In genomic region chrX:133853637-133854036, GRCm38 (mm10) we compare ENCODE assay signal across 23 mouse cellular contexts. TPM values are rescaled to one million over a fixed set of nuclear protein-coding genes. Genes with fewer than 3 reads are reported as not detected.
DNase-seq lines count a peak whose midpoint lies in the region; ATAC-seq and TF ChIP-seq lines count a peak whose summit lies in the region.
"Had no signal": no experiment of that assay in that cellular context is flagged by ENCODE, and none has a peak within 500 bp of the region (broad histone marks: within the 10 kb centered on the region; RNA-seq: fewer than 3 reads in every experiment).

No protein-coding gene starts in this region.

- H3K36me3 ChIP-seq in lung, postnatal 0 days (ENCODE audit: insufficient read depth, low read length), result no peaks in the 10 kb centered on the region
- no peaks in the 10 kb centered on the region for H3K36me3 ChIP-seq in limb, embryonic 11.5 days (ENCODE audit: control insufficient read depth, insufficient read depth, low read length)
- H3K36me3 ChIP-seq in hindbrain, postnatal 0 days (ENCODE audit: insufficient read depth, low read length), result no peaks in the 10 kb centered on the region
- H3K36me3 ChIP-seq: forebrain, embryonic 10.5 days; heart, embryonic 10.5 days; heart, embryonic 15.5 days; hindbrain, embryonic 13.5 days had no signal

- intact Hi-C loops in gastrocnemius, adult 2 months (cut with DNase I), result no loop called here

- no peak for TF ChIP-seq EP300 in lung, postnatal 0 days (IDR thresholded peaks at IDR 0.05)

- peak overlapping the region; percentile 38; the same call in 1 of the 2 replicates for H3K27ac ChIP-seq in gastrocnemius, adult 2 months
- no peak overlapping the region for H3K27ac ChIP-seq in lung, postnatal 0 days (ENCODE audit: low read length)
- H3K27ac ChIP-seq in limb, embryonic 11.5 days (replicated peaks; ENCODE audit: low read depth, low read length), result 0 out of 2 replicates have a peak overlapping the region, but pooled peaks have one; percentile 36
- no peak overlapping the region for H3K27ac ChIP-seq in hindbrain, postnatal 0 days
- H3K27ac ChIP-seq: forebrain, embryonic 10.5 days; heart, embryonic 10.5 days; heart, embryonic 15.5 days; hindbrain, embryonic 13.5 days had no signal

- H3K4me1 ChIP-seq in lung, postnatal 0 days (ENCODE audit: insufficient read depth, low read depth, low read length), result no peaks in the 10 kb centered on the region
- H3K4me1 ChIP-seq in lung, adult 2 months (ENCODE audit: control insufficient read depth, insufficient read depth, low read length), result no peaks in the 10 kb centered on the region
- H3K4me1 ChIP-seq in limb, embryonic 11.5 days (ENCODE audit: control insufficient read depth, insufficient read depth, low read length), result no peaks in the 10 kb centered on the region
- H3K4me1 ChIP-seq in hindbrain, postnatal 0 days (ENCODE audit: insufficient read depth, low read length), result no peaks in the 10 kb centered on the region
- H3K4me1 ChIP-seq: forebrain, embryonic 10.5 days; heart, embryonic 10.5 days; heart, embryonic 15.5 days; hindbrain, embryonic 13.5 days had no signal

- no peak overlapping the region for H3K9ac ChIP-seq in lung, postnatal 0 days (replicated peaks; ENCODE audit: low read depth)
- no peak overlapping the region for H3K9ac ChIP-seq in limb, embryonic 11.5 days (ENCODE audit: low read length)
- no peak overlapping the region for H3K9ac ChIP-seq in hindbrain, postnatal 0 days (replicated peaks; ENCODE audit: low read length)
- H3K9ac ChIP-seq: heart, embryonic 15.5 days; hindbrain, embryonic 13.5 days had no signal

- DNase-seq in gastrocnemius, adult 2 months, result no peak
- DNase-seq in gastrocnemius, adult 18-20 months (ENCODE audit: low spot score), result no peak
- DNase-seq in lung, postnatal 0 days (ENCODE audit: low spot score), result peak; percentile 6
- no peak for DNase-seq in lung, adult 2 months
- peak; percentile 21 for DNase-seq in limb, embryonic 11.5 days (ENCODE audit: low spot score)
- DNase-seq in hindbrain, postnatal 0 days (ENCODE audit: low spot score), result no peak
- DNase-seq: adrenal gland, postnatal 14 days; cerebellum, adult 11-12 months; cerebellum, adult 9-10 months; cerebellum, postnatal 25 days; gastrocnemius, postnatal 10 days; heart, adult 18-20 months; heart, postnatal 14 days had no signal

- no peaks in the 10 kb centered on the region for H3K27me3 ChIP-seq in lung, postnatal 0 days (replicated peaks; ENCODE audit: insufficient read depth, low read length)
- H3K27me3 ChIP-seq in limb, embryonic 11.5 days (ENCODE audit: control insufficient read depth, insufficient read depth, low read length), result no peaks in the 10 kb centered on the region
- no peaks in the 10 kb centered on the region for H3K27me3 ChIP-seq in hindbrain, postnatal 0 days (ENCODE audit: insufficient read depth, low read length)
- H3K27me3 ChIP-seq: CH12.LX; heart, embryonic 15.5 days had no signal

- no peak for TF ChIP-seq POLR2A in lung, adult 2 months (IDR thresholded peaks at IDR 0.05; ENCODE audit: borderline replicate concordance, extremely low read depth, low read depth, low read length)

- ATAC-seq in lung, postnatal 0 days, result no peak
- ATAC-seq in limb, embryonic 11.5 days (ENCODE audit: insufficient number of reproducible peaks, low FRiP score, low TSS enrichment, low read depth), result no peak
- no peak for ATAC-seq in hindbrain, postnatal 0 days
- ATAC-seq: activated CD4-positive, CD25-positive, alpha-beta regulatory T cell, adult 4 months; forebrain, embryonic 14.5 days; Patski had no signal

- no peak overlapping the region for H3K4me2 ChIP-seq in lung, postnatal 0 days (replicated peaks; ENCODE audit: low read depth, low read length)
- H3K4me2 ChIP-seq in limb, embryonic 11.5 days (ENCODE audit: low read depth, severe bottlenecking), result no peak overlapping the region
- no peak overlapping the region for H3K4me2 ChIP-seq in hindbrain, postnatal 0 days (ENCODE audit: low read depth, low read length)
- H3K4me2 ChIP-seq: heart, embryonic 15.5 days; hindbrain, embryonic 13.5 days had no signal

- WGBS in lung, postnatal 0 days, result 76% methylated on average over 4 of the region's 4 CpGs
- WGBS in lung, adult 2 months, result 92% methylated on average over 4 of the region's 4 CpGs
- 81% methylated on average over 4 of the region's 4 CpGs for WGBS in limb, embryonic 11.5 days
- WGBS in hindbrain, postnatal 0 days, result 94% methylated on average over 4 of the region's 4 CpGs

- TF ChIP-seq CTCF in gastrocnemius, adult 2 months (IDR thresholded peaks at IDR 0.05), result no peak
- no peak for TF ChIP-seq CTCF in lung, postnatal 0 days (IDR thresholded peaks at IDR 0.05)
- TF ChIP-seq CTCF in lung, adult 2 months (IDR thresholded peaks at IDR 0.05; ENCODE audit: insufficient read depth, low read length), result no peak
- no peak for TF ChIP-seq CTCF in hindbrain, postnatal 0 days (IDR thresholded peaks at IDR 0.05; ENCODE audit: low read depth)

- no peaks in the 10 kb centered on the region for H3K9me3 ChIP-seq in lung, postnatal 0 days (ENCODE audit: low read length)
- H3K9me3 ChIP-seq in limb, embryonic 11.5 days (ENCODE audit: control insufficient read depth, low read length), result no peaks in the 10 kb centered on the region
- no peaks in the 10 kb centered on the region for H3K9me3 ChIP-seq in hindbrain, postnatal 0 days (ENCODE audit: low read length)
- H3K9me3 ChIP-seq: forebrain, embryonic 10.5 days; heart, embryonic 10.5 days; heart, embryonic 15.5 days; hindbrain, embryonic 13.5 days had no signal

- no peak overlapping the region for H3K4me3 ChIP-seq in gastrocnemius, adult 2 months
- H3K4me3 ChIP-seq in lung, postnatal 0 days (ENCODE audit: low read depth, low read length), result no peak overlapping the region
- no peak overlapping the region for H3K4me3 ChIP-seq in lung, adult 2 months (replicated peaks; ENCODE audit: extremely low read depth, low read depth, low read length)
- H3K4me3 ChIP-seq in limb, embryonic 11.5 days (ENCODE audit: low read depth, low read length), result no peak overlapping the region
- H3K4me3 ChIP-seq in hindbrain, postnatal 0 days (ENCODE audit: low read length), result no peak overlapping the region
- H3K4me3 ChIP-seq: erythroblast, embryonic 14.5 days; forebrain, embryonic 10.5 days; heart, embryonic 10.5 days; heart, embryonic 15.5 days; hindbrain, embryonic 13.5 days had no signal

RNA-seq across cellular contexts. Expression of gene Tnmd, which starts 2.9 kb away (rescaled TPM):
- total RNA-seq in gastrocnemius, adult 2 months (2021), result 10 to 100 TPM in 1 of 2 experiments, 1 to 10 TPM in 1; 6.6 to 27.6 TPM
- total RNA-seq in gastrocnemius, adult 18-20 months (2021), result 1 to 10 TPM; 2.4 to 9.6 TPM
- polyA plus RNA-seq in lung, postnatal 0 days (2015; fragmentation: Nextera tagmentation; extraction: Ambion mirVana), result not detected in 2 replicates
- polyA plus RNA-seq in lung, adult 2 months (2012; rRNA removed), result 0.08 TPM in 1 of 2 replicates, not detected in the other
- 0.14 and 0.21 TPM in 2 replicates for polyA plus RNA-seq in limb, embryonic 11.5 days (2014; fragmentation: Nextera tagmentation; extraction: Ambion mirVana)
- not detected in 2 replicates for total RNA-seq in hindbrain, postnatal 0 days (2014; rRNA removed)
- 1.1 and 1.2 TPM in 2 replicates for polyA plus RNA-seq in hindbrain, postnatal 0 days (2015; fragmentation: Nextera tagmentation; extraction: Ambion mirVana)
- total RNA-seq: CH12.LX; heart, adult 18-20 months; hematopoietic stem cell, adult 5-6 weeks had no signal
- polyA plus RNA-seq: activated CD4-positive, CD25-positive, alpha-beta regulatory T cell, adult 4 months; erythroblast, embryonic 14.5 days; Patski had no signal

RNA-seq across cellular contexts. Expression of gene Tspan6, which starts 44.6 kb away (rescaled TPM):
- total RNA-seq in gastrocnemius, adult 2 months (2021), result 1 to 10 TPM; 1.9 to 5.0 TPM
- total RNA-seq in gastrocnemius, adult 18-20 months (2021), result 1 to 10 TPM; 2.8 to 3.3 TPM
- polyA plus RNA-seq in lung, postnatal 0 days (2015; fragmentation: Nextera tagmentation; extraction: Ambion mirVana), result 64.2 and 67.7 TPM in 2 replicates
- 3.4 and 6.6 TPM in 2 replicates for polyA plus RNA-seq in lung, adult 2 months (2012; rRNA removed)
- polyA plus RNA-seq in limb, embryonic 11.5 days (2014; fragmentation: Nextera tagmentation; extraction: Ambion mirVana), result 186 and 193 TPM in 2 replicates
- total RNA-seq in hindbrain, postnatal 0 days (2014; rRNA removed), result 149 and 156 TPM in 2 replicates
- 262 and 267 TPM in 2 replicates for polyA plus RNA-seq in hindbrain, postnatal 0 days (2015; fragmentation: Nextera tagmentation; extraction: Ambion mirVana)
- polyA plus RNA-seq: erythroblast, embryonic 14.5 days had no signal

RNA-seq across cellular contexts. Expression of gene Srpx2, which starts 54.6 kb away (rescaled TPM):
- total RNA-seq in gastrocnemius, adult 2 months (2021), result 1 to 10 TPM; 2.3 to 3.3 TPM
- 1 to 10 TPM; 2.1 to 3.2 TPM for total RNA-seq in gastrocnemius, adult 18-20 months (2021)
- polyA plus RNA-seq in lung, postnatal 0 days (2015; fragmentation: Nextera tagmentation; extraction: Ambion mirVana), result 17.3 and 18.1 TPM in 2 replicates
- 6.1 and 9.4 TPM in 2 replicates for polyA plus RNA-seq in lung, adult 2 months (2012; rRNA removed)
- 0.19 and 0.26 TPM in 2 replicates for polyA plus RNA-seq in limb, embryonic 11.5 days (2014; fragmentation: Nextera tagmentation; extraction: Ambion mirVana)
- total RNA-seq in hindbrain, postnatal 0 days (2014; rRNA removed), result 1.7 and 2.3 TPM in 2 replicates
- 1.1 and 1.6 TPM in 2 replicates for polyA plus RNA-seq in hindbrain, postnatal 0 days (2015; fragmentation: Nextera tagmentation; extraction: Ambion mirVana)
- total RNA-seq: CH12.LX; hematopoietic stem cell, adult 5-6 weeks had no signal
- polyA plus RNA-seq: activated CD4-positive, CD25-positive, alpha-beta regulatory T cell, adult 4 months had no signal

Comparison
In these comparisons a context has a peak if more than half of its experiments do, and no peak if none do; other contexts are left out.
1. DNase-seq: peak in lung, postnatal 0 days (single experiment) and limb, embryonic 11.5 days (single experiment); none in gastrocnemius, adult 2 months (single experiment), gastrocnemius, adult 18-20 months (single experiment), lung, adult 2 months (single experiment) and hindbrain, postnatal 0 days (single experiment).
2. H3K27ac ChIP-seq: peak in gastrocnemius, adult 2 months (single experiment) and limb, embryonic 11.5 days (single experiment); none in lung, postnatal 0 days (single experiment) and hindbrain, postnatal 0 days (single experiment).